Mouse (Mus musculus): ENCODE results near the gene Gm11034.

- peak; percentile 14; the same call in 1 of the 2 replicates for TF ChIP-seq POLR2A (IDR thresholded peaks at IDR 0.05; ENCODE audit: low read depth, low read length)
- TF ChIP-seq CTCF (IDR thresholded peaks at IDR 0.05; ENCODE audit: extremely low read depth, insufficient read length, insufficient replicate concordance, low read depth, low read length): no peak
These were observed 44.3 kb downstream of the Gm11034 start for GRCm38 (mm10) chr8:72169098-72169668.
